Mouse (Mus musculus) heart, postnatal 4 days (tissue): ENCODE data around the gene Tead4. TPM values are rescaled to one million over a fixed set of nuclear protein-coding genes. Genes with fewer than 3 reads are reported as not detected.

ENCODE experiments used
- DNase-seq: peaks from one replicate; pipeline ENCODE4 v3.0.0; 2021
- total RNA-seq, 2 experiments: library from RNA; stranded (reverse); gene quantifications; 2 replicates each; pipeline ENCODE4 v1.2.3; 2021

The Tead4 gene
- total RNA-seq, 2 experiments from 2014 or later = 6.2 to 6.9 TPM

GRCm38 (mm10) chr6:128288681-128289080 is 11.9 kb downstream of the Tead4 start:
- DNase-seq = no peak

- peak; percentile 70 for DNase-seq
These were observed 14.7 kb downstream of the Tead4 start for GRCm38 (mm10) chr6:128285792-128286430.

- DNase-seq = no peak
These were observed 18.5 kb downstream of the Tead4 start for GRCm38 (mm10) chr6:128282126-128282525.

GRCm38 (mm10) chr6:128280472-128281145 is 20.0 kb downstream of the Tead4 start:
- no peak for DNase-seq

GRCm38 (mm10) chr6:128279608-128280007 is 21.0 kb downstream of the Tead4 start:
- no peak for DNase-seq

- no peak for DNase-seq
These were observed 21.5 kb downstream of the Tead4 start for GRCm38 (mm10) chr6:128279099-128279498.

GRCm38 (mm10) chr6:128277132-128278085 is 23.2 kb downstream of the Tead4 start:
- no peak for DNase-seq

- DNase-seq = no peak
These were observed 24.3 kb downstream of the Tead4 start for GRCm38 (mm10) chr6:128276349-128276748.

GRCm38 (mm10) chr6:128275506-128276064 is 25.0 kb downstream of the Tead4 start:
- peak; percentile 25 for DNase-seq

GRCm38 (mm10) chr6:128273507-128273906 is 27.1 kb downstream of the Tead4 start:
- no peak for DNase-seq

GRCm38 (mm10) chr6:128272754-128273153 is 27.9 kb downstream of the Tead4 start:
- DNase-seq = no peak

GRCm38 (mm10) chr6:128269850-128270249 is 30.8 kb downstream of the Tead4 start:
- DNase-seq = no peak

- no peak for DNase-seq
These were observed 35.6 kb downstream of the Tead4 start for GRCm38 (mm10) chr6:128264870-128265526.

GRCm38 (mm10) chr6:128261486-128261885 is 39.1 kb downstream of the Tead4 start:
- no peak for DNase-seq

- DNase-seq = no peak
These were observed 41.4 kb downstream of the Tead4 start for GRCm38 (mm10) chr6:128259252-128259651.

GRCm38 (mm10) chr6:128255941-128256340 is 44.7 kb downstream of the Tead4 start:
- no peak for DNase-seq

- DNase-seq = no peak
These were observed 45.3 kb downstream of the Tead4 start for GRCm38 (mm10) chr6:128255292-128255691.

- no peak for DNase-seq
These were observed 46.1 kb downstream of the Tead4 start for GRCm38 (mm10) chr6:128254551-128254950.

GRCm38 (mm10) chr6:128253111-128253510 is 47.5 kb downstream of the Tead4 start:
- DNase-seq = no peak

GRCm38 (mm10) chr6:128250596-128250995 is 50.0 kb downstream of the Tead4 start:
- DNase-seq = no peak

GRCm38 (mm10) chr6:128237102-128237763 is 63.4 kb downstream of the Tead4 start:
- DNase-seq = peak; percentile 64

- no peak for DNase-seq
These were observed 64.0 kb downstream of the Tead4 start for GRCm38 (mm10) chr6:128236581-128236980.
